Mouse (Mus musculus) heart, embryonic 16.5 days (tissue): Measurements from ENCODE around the gene Rassf5. TPM values are rescaled to one million over a fixed set of nuclear protein-coding genes. Genes with fewer than 3 reads are reported as not detected.

Experiments used
- ATAC-seq: fragments of 200-750 bp; cut with Nextera tagmentation; replicated peaks from 2 replicates; pipeline ENCODE4 v1.8.0; 2017; ENCODE audit warnings: moderate number of reproducible peaks; ENCODE audit not compliant: insufficient read depth, low FRiP score; ENCODE audit errors: extremely low read depth
- H3K27ac ChIP-seq: fragments of 300-500 bp; sonication (generic); 2 replicates; pipeline ENCODE4 v1.5.1; 2014; ENCODE audit warnings: mild to moderate bottlenecking, low read length, control low read depth, moderate library complexity
- H3K27me3 ChIP-seq: fragments of 300-500 bp; sonication (generic); 2 replicates; pipeline ENCODE4 v1.6.1; 2014; ENCODE audit warnings: low read length, mixed read lengths; ENCODE audit not compliant: control insufficient read depth, insufficient read depth
- H3K36me3 ChIP-seq: fragments of 300-500 bp; sonication (generic); 2 replicates; pipeline ENCODE4 v1.6.1; 2014; ENCODE audit not compliant: control insufficient read depth, insufficient read depth
- H3K4me1 ChIP-seq: fragments of 300-500 bp; sonication (generic); 2 replicates; pipeline ENCODE4 v1.6.1; 2014; ENCODE audit warnings: low read length, mixed read lengths; ENCODE audit not compliant: control insufficient read depth, insufficient read depth
- H3K4me2 ChIP-seq: fragments of 300-500 bp; sonication (generic); 2 replicates; pipeline ENCODE4 v1.6.1; 2014; ENCODE audit warnings: low read depth, mild to moderate bottlenecking, control low read depth, low read length
- H3K4me3 ChIP-seq: fragments of 300-500 bp; sonication (generic); 2 replicates; pipeline ENCODE4 v1.5.1; 2014; ENCODE audit warnings: mild to moderate bottlenecking, control low read depth, low read length
- H3K9ac ChIP-seq: fragments of 300-500 bp; sonication (generic); 2 replicates; pipeline ENCODE4 v1.6.1; 2014; ENCODE audit warnings: low read length, control low read depth
- H3K9me3 ChIP-seq: fragments of 300-500 bp; sonication (generic); replicated peaks from 2 replicates; pipeline ENCODE4 v1.6.1; 2016; ENCODE audit warnings: low read length; ENCODE audit not compliant: control insufficient read depth
- WGBS: fragments of 180-500 bp; shearing (Covaris S2); extraction: QIAGEN DNeasy Blood & Tissue Kit; methylation state at CpG from one replicate; pipeline ENCODE4 v1.1.7; 2014; 5-methylcytosine and 5-hydroxymethylcytosine counted together
- polyA plus RNA-seq: library from polyadenylated mRNA; unstranded; fragments of >200 nt; fragmentation: Nextera tagmentation; extraction: Ambion mirVana; gene quantifications from 2 replicates; pipeline ENCODE4 v1.2.1, GENCODE M21; 2015

The Rassf5 gene
- polyA plus RNA-seq, 1 experiment from 2014 or later = 22.5 TPM

- Histone ChIP-seq H3K27me3 (no peaks in the 10 kb centered on the region), H3K4me2 (no peak overlapping the region), H3K36me3 (no peaks in the 10 kb centered on the region), H3K9me3 (no peaks in the 10 kb centered on the region), H3K27ac (no peak overlapping the region), H3K4me3 (no peak overlapping the region), H3K4me1 (0 out of 2 replicates have a peak, but pooled peaks cover 2% of the 10 kb centered on the region), H3K9ac (no peak overlapping the region)
- WGBS = 3% methylated on average over 5 of the region's 5 CpGs
- 0 out of 2 replicates have a peak, but pooled peaks have one; percentile 62 for ATAC-seq
These were observed 37.5 kb downstream of the Rassf5 start for GRCm38 (mm10) chr1:131207531-131207930.

GRCm38 (mm10) chr1:131206342-131206741, 38.7 kb downstream of the Rassf5 start:
- Histone ChIP-seq H3K27me3 (no peaks in the 10 kb centered on the region), H3K9me3 (no peaks in the 10 kb centered on the region), H3K36me3 (no peaks in the 10 kb centered on the region), H3K4me1 (0 out of 2 replicates have a peak, but pooled peaks cover 2% of the 10 kb centered on the region), H3K4me2 (no peak overlapping the region), H3K4me3 (no peak overlapping the region), H3K9ac (no peak overlapping the region), H3K27ac (no peak overlapping the region)
- WGBS = 69% methylated on average over 5 of the region's 5 CpGs
- no peak for ATAC-seq

GRCm38 (mm10) chr1:131204461-131204860, 40.6 kb downstream of the Rassf5 start:
- no peak for ATAC-seq
- H3K4me3 ChIP-seq = no peak overlapping the region
- WGBS = 65% methylated on average over 8 of the region's 8 CpGs
- H3K27me3 ChIP-seq = no peaks in the 10 kb centered on the region
- no peak overlapping the region for H3K27ac ChIP-seq
- 0 out of 2 replicates have a peak, but pooled peaks cover 8% of the 10 kb centered on the region for H3K4me1 ChIP-seq
- H3K4me2 ChIP-seq = no peak overlapping the region
- no peak overlapping the region for H3K9ac ChIP-seq
- H3K36me3 ChIP-seq = no peaks in the 10 kb centered on the region
- no peaks in the 10 kb centered on the region for H3K9me3 ChIP-seq

- WGBS = 79% methylated on average over 4 of the region's 4 CpGs
These were observed 43.7 kb downstream of the Rassf5 start for GRCm38 (mm10) chr1:131201391-131201790.

GRCm38 (mm10) chr1:131200588-131200987, 44.5 kb downstream of the Rassf5 start:
- H3K27ac ChIP-seq = no peak overlapping the region
- no peak overlapping the region for H3K4me2 ChIP-seq
- no peak for ATAC-seq
- no peaks in the 10 kb centered on the region for H3K36me3 ChIP-seq
- 0 out of 2 replicates have a peak, but pooled peaks cover 8% of the 10 kb centered on the region for H3K4me1 ChIP-seq
- H3K27me3 ChIP-seq = no peaks in the 10 kb centered on the region
- H3K9me3 ChIP-seq = no peaks in the 10 kb centered on the region
- no peak overlapping the region for H3K4me3 ChIP-seq
- no peak overlapping the region for H3K9ac ChIP-seq
- WGBS = 60% methylated on average over 10 of the region's 10 CpGs

More at GRCm38 (mm10) chr1:131201391-131201790, 43.7 kb downstream of the Rassf5 start:
- H3K27ac ChIP-seq = peak overlapping the region; percentile 32; the same call in 1 of the 2 replicates
- no peaks in the 10 kb centered on the region for H3K36me3 ChIP-seq
- H3K27me3 ChIP-seq = no peaks in the 10 kb centered on the region
- no peak overlapping the region for H3K4me2 ChIP-seq
- 0 out of 2 replicates have a peak, but pooled peaks cover 8% of the 10 kb centered on the region for H3K4me1 ChIP-seq
- H3K9me3 ChIP-seq = no peaks in the 10 kb centered on the region
- no peak for ATAC-seq
- no peak overlapping the region for H3K4me3 ChIP-seq
- no peak overlapping the region for H3K9ac ChIP-seq

- Histone ChIP-seq H3K36me3 (no peaks in the 10 kb centered on the region), H3K4me1 (0 out of 2 replicates have a peak, but pooled peaks cover 8% of the 10 kb centered on the region), H3K9me3 (no peaks in the 10 kb centered on the region), H3K4me2 (no peak overlapping the region), H3K27ac (peak overlapping the region; percentile 49), H3K27me3 (no peaks in the 10 kb centered on the region), H3K4me3 (peak overlapping the region; percentile 38), H3K9ac (peak overlapping the region; percentile 30)
- peak; percentile 71 for ATAC-seq
- WGBS = 54% methylated on average over 12 of the region's 12 CpGs
These were observed 45.1 kb downstream of the Rassf5 start for GRCm38 (mm10) chr1:131199976-131200375.

- peak overlapping the region; percentile 30 for H3K9ac ChIP-seq
- H3K4me1 ChIP-seq = 0 out of 2 replicates have a peak, but pooled peaks cover 8% of the 10 kb centered on the region
- no peaks in the 10 kb centered on the region for H3K27me3 ChIP-seq
- H3K36me3 ChIP-seq = no peaks in the 10 kb centered on the region
- H3K4me3 ChIP-seq = peak overlapping the region; percentile 38
- no peak for ATAC-seq
- H3K9me3 ChIP-seq = no peaks in the 10 kb centered on the region
- H3K27ac ChIP-seq = peak overlapping the region; percentile 49
- 75% methylated on average over 18 of the region's 18 CpGs for WGBS
- H3K4me2 ChIP-seq = peak overlapping the region; percentile 5; the same call in 1 of the 2 replicates
These were observed 45.8 kb downstream of the Rassf5 start for GRCm38 (mm10) chr1:131199118-131199821.

GRCm38 (mm10) chr1:131198417-131198960, 46.6 kb downstream of the Rassf5 start:
- H3K4me2 ChIP-seq = peak overlapping the region; percentile 22
- 87% methylated on average over 9 of the region's 9 CpGs for WGBS
- no peaks in the 10 kb centered on the region for H3K27me3 ChIP-seq
- 0 out of 2 replicates have a peak, but pooled peaks cover 5% of the 10 kb centered on the region for H3K4me1 ChIP-seq
- no peak overlapping the region for H3K27ac ChIP-seq
- ATAC-seq = no peak
- no peak overlapping the region for H3K9ac ChIP-seq
- peak overlapping the region; percentile 38 for H3K4me3 ChIP-seq
- no peaks in the 10 kb centered on the region for H3K9me3 ChIP-seq
- no peaks in the 10 kb centered on the region for H3K36me3 ChIP-seq

GRCm38 (mm10) chr1:131196107-131196506, 49.0 kb downstream of the Rassf5 start:
- Histone ChIP-seq H3K9me3 (no peaks in the 10 kb centered on the region), H3K27ac (no peak overlapping the region), H3K4me1 (0 out of 2 replicates have a peak, but pooled peaks cover 5% of the 10 kb centered on the region), H3K4me3 (no peak overlapping the region), H3K36me3 (no peaks in the 10 kb centered on the region), H3K4me2 (no peak overlapping the region), H3K27me3 (no peaks in the 10 kb centered on the region), H3K9ac (no peak overlapping the region)
- ATAC-seq = no peak
- WGBS = 56% methylated on average over 2 of the region's 2 CpGs
